Mouse (Mus musculus): ENCODE measurements around the gene Fam19a2.

Gene Fam19a2

GRCm38 (mm10) chr10:123395429-123395828 lies 131.6 kb downstream of the Fam19a2 start:
- DNase-seq (ENCODE audit: low spot score): no peak

- no peak for DNase-seq (ENCODE audit: low spot score)
Observed at GRCm38 (mm10) chr10:123398136-123398535, 134.3 kb downstream of the Fam19a2 start.

GRCm38 (mm10) chr10:123401188-123401587 lies 137.4 kb downstream of the Fam19a2 start:
- no peak for DNase-seq (ENCODE audit: low spot score)

- no peak for DNase-seq (ENCODE audit: low spot score)
Observed at GRCm38 (mm10) chr10:123402460-123402859, 138.7 kb downstream of the Fam19a2 start.

- DNase-seq (ENCODE audit: low spot score): no peak
Observed at GRCm38 (mm10) chr10:123414953-123415352, 151.2 kb downstream of the Fam19a2 start.

- DNase-seq (ENCODE audit: low spot score): no peak
Observed at GRCm38 (mm10) chr10:123416024-123416423, 152.2 kb downstream of the Fam19a2 start.

- DNase-seq (ENCODE audit: low spot score): no peak
Observed at GRCm38 (mm10) chr10:123418616-123419173, 154.9 kb downstream of the Fam19a2 start.

GRCm38 (mm10) chr10:123420249-123420648 lies 156.5 kb downstream of the Fam19a2 start:
- no peak for DNase-seq (ENCODE audit: low spot score)

GRCm38 (mm10) chr10:123424482-123424881 lies 160.7 kb downstream of the Fam19a2 start:
- DNase-seq (ENCODE audit: low spot score): no peak

GRCm38 (mm10) chr10:123426527-123427363 lies 162.9 kb downstream of the Fam19a2 start:
- DNase-seq (ENCODE audit: low spot score): no peak

GRCm38 (mm10) chr10:123431569-123431968 lies 167.8 kb downstream of the Fam19a2 start:
- DNase-seq (ENCODE audit: low spot score): no peak

GRCm38 (mm10) chr10:123437576-123437975 lies 173.8 kb downstream of the Fam19a2 start:
- no peak for DNase-seq (ENCODE audit: low spot score)

GRCm38 (mm10) chr10:123456800-123457199 lies 193.0 kb downstream of the Fam19a2 start:
- no peak for DNase-seq (ENCODE audit: low spot score)

- no peak for DNase-seq (ENCODE audit: low spot score)
Observed at GRCm38 (mm10) chr10:123460466-123460865, 196.7 kb downstream of the Fam19a2 start.

GRCm38 (mm10) chr10:123462305-123462704 lies 198.5 kb downstream of the Fam19a2 start:
- DNase-seq (ENCODE audit: low spot score): no peak

GRCm38 (mm10) chr10:123514749-123515148 lies 251.0 kb downstream of the Fam19a2 start:
- DNase-seq (ENCODE audit: low spot score): no peak

GRCm38 (mm10) chr10:123520613-123521012 lies 256.8 kb downstream of the Fam19a2 start:
- DNase-seq (ENCODE audit: low spot score): no peak

- no peak for DNase-seq (ENCODE audit: low spot score)
Observed at GRCm38 (mm10) chr10:123521203-123521602, 257.4 kb downstream of the Fam19a2 start.

- no peak for DNase-seq (ENCODE audit: low spot score)
Observed at GRCm38 (mm10) chr10:123525424-123525823, 261.6 kb downstream of the Fam19a2 start.

GRCm38 (mm10) chr10:123526059-123526458 lies 262.3 kb downstream of the Fam19a2 start:
- no peak for DNase-seq (ENCODE audit: low spot score)

- no peak for DNase-seq (ENCODE audit: low spot score)
Observed at GRCm38 (mm10) chr10:123536143-123536542, 272.3 kb downstream of the Fam19a2 start.

- no peak for DNase-seq (ENCODE audit: low spot score)
Observed at GRCm38 (mm10) chr10:123548391-123548790, 284.6 kb downstream of the Fam19a2 start.

GRCm38 (mm10) chr10:123567677-123568076 lies 303.9 kb downstream of the Fam19a2 start:
- DNase-seq (ENCODE audit: low spot score): no peak

Data from spleen, adult 12 weeks (tissue).